Mouse (Mus musculus) limb, embryonic 12.5 days (tissue): ENCODE measurements around the gene Gtse1. TPM values are rescaled to one million over a fixed set of nuclear protein-coding genes. Genes with fewer than 3 reads are reported as not detected.
A peak's percentile ranks its signal among the peaks of the same experiment; 100 is the strongest.
"Not testable (repeated sequence)": the region's sequence is repeated elsewhere in the genome, so short reads cannot be mapped to it uniquely, and the experiment has no call there.

ENCODE experiments used
- ATAC-seq: fragments of 200-750 bp; cut with Nextera tagmentation; 2 replicates; pipeline ENCODE4 v1.8.0; 2017; ENCODE audit warnings: low read depth, moderate TSS enrichment; ENCODE audit not compliant: insufficient number of reproducible peaks, insufficient read depth, low FRiP score, low TSS enrichment
- H3K27ac ChIP-seq: fragments of 300-500 bp; sonication (generic); 2 replicates; pipeline ENCODE4 v1.5.1; 2016; ENCODE audit warnings: mild to moderate bottlenecking, moderate library complexity
- H3K27me3 ChIP-seq: fragments of 300-500 bp; sonication (generic); 2 replicates; pipeline ENCODE4 v1.6.1; 2016; ENCODE audit warnings: mild to moderate bottlenecking, moderate library complexity
- H3K36me3 ChIP-seq: fragments of 300-500 bp; sonication (generic); 2 replicates; pipeline ENCODE4 v1.6.1; 2016; ENCODE audit warnings: mild to moderate bottlenecking, moderate library complexity
- H3K4me1 ChIP-seq: fragments of 300-500 bp; sonication (generic); replicated peaks from 2 replicates; pipeline ENCODE4 v1.6.1; 2016
- H3K4me2 ChIP-seq: fragments of 300-500 bp; sonication (generic); 2 replicates; pipeline ENCODE4 v1.6.1; 2016; ENCODE audit warnings: mild to moderate bottlenecking, moderate library complexity
- H3K4me3 ChIP-seq: fragments of 300-500 bp; sonication (generic); replicated peaks from 2 replicates; pipeline ENCODE4 v1.5.1; 2016; ENCODE audit warnings: mild to moderate bottlenecking
- H3K9ac ChIP-seq: fragments of 300-500 bp; sonication (generic); replicated peaks from 2 replicates; pipeline ENCODE4 v1.6.1; 2016; ENCODE audit warnings: mild to moderate bottlenecking, moderate library complexity
- H3K9me3 ChIP-seq: fragments of 300-500 bp; sonication (generic); 2 replicates; pipeline ENCODE4 v1.6.1; 2016; ENCODE audit warnings: mild to moderate bottlenecking, moderate library complexity
- WGBS: fragments of 180-500 bp; shearing (Covaris S2); methylation state at CpG from one replicate; pipeline ENCODE4 v1.1.7; 2016; 5-methylcytosine and 5-hydroxymethylcytosine counted together
- polyA plus RNA-seq: library from polyadenylated mRNA; unstranded; fragments of >200 nt; fragmentation: Nextera tagmentation; extraction: Ambion mirVana; gene quantifications from 2 replicates; pipeline ENCODE4 v1.2.1, GENCODE M21; 2016

Gene Gtse1
- polyA plus RNA-seq, 1 experiment from 2014 or later = 35.9 TPM

DNA sequence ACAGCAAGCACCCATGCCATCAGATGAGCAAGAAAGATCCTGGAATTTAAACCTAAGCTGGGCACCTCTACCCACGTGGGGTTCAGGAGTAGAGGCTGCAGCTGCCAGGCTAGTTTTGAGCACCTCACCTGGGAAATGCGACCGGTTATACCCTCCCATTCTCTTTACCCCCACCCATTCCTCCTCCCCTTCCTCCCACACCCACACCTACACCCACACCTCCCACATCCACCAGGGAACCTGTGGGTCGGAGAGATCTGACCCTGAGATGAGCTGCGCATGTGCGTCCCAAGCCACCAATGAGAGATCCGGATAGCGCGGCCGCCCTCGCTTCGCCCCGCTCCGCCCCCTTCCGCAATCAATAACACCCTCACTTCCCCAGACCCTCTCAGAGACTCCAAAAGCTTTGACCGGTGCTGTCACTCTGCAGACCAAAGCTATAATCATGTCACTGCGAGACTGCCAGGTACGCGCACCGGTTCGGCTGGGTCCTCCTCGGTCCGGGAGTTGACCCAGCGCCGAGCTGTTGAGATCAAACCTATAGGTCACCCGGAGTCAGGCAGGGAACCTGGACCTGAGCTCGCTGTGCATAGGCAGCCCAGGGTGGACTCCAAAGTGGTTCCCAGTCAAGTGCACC lies 27.5 kb upstream of the Gtse1 start, which contains the start of gene Ttc38:
Ttc38 (plus strand) TSS at position 353 of the 637 bp plus-strand sequence.
- peak within 1 kb of the TSS; percentile 58 for H3K4me3 ChIP-seq
- peak within 1 kb of the TSS; percentile 65 for H3K9ac ChIP-seq
- H3K36me3 ChIP-seq = peaks cover 5% of the 10 kb centered on the region; the same call in 1 of the 2 replicates
- no peaks in the 10 kb centered on the region for H3K9me3 ChIP-seq
- peaks cover 13% of the 10 kb centered on the region for H3K4me1 ChIP-seq
- ATAC-seq = peak; percentile 82
- H3K27ac ChIP-seq = peak within 1 kb of the TSS; percentile 41; the same call in 1 of the 2 replicates
- no peaks in the 10 kb centered on the region for H3K27me3 ChIP-seq
- WGBS = 1% methylated on average over 27 of the region's 27 CpGs
- peak within 1 kb of the TSS; percentile 73 for H3K4me2 ChIP-seq

DNA sequence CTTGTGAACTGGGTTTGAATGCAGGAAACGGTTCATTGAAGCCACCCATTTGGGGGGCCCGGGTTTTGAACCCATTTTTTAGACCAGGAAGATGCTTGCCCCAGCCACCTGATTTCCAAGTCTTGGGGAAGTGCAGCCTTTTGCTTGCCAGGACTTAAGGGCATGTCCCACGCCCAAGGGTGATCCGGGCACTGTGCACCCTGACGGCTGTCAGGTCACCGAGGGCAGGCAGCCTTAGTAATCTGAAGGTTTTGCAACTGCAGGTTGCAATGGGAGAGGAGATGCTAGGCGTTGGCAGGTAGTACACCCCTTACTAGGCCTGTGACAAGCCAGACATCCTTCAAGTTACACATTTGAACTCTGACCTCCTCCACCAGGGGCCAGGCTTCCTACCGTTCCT lies 26.9 kb upstream of the Gtse1 start:
- peaks cover 5% of the 10 kb centered on the region; the same call in 1 of the 2 replicates for H3K36me3 ChIP-seq
- peaks cover 13% of the 10 kb centered on the region for H3K4me1 ChIP-seq
- H3K9me3 ChIP-seq = no peaks in the 10 kb centered on the region
- H3K9ac ChIP-seq = peak overlapping the region; percentile 65
- no peak for ATAC-seq
- H3K27ac ChIP-seq = peak overlapping the region; percentile 41; the same call in 1 of the 2 replicates
- peak overlapping the region; percentile 73 for H3K4me2 ChIP-seq
- peak overlapping the region; percentile 58 for H3K4me3 ChIP-seq
- H3K27me3 ChIP-seq = no peaks in the 10 kb centered on the region
- 42% methylated on average over 8 of the region's 8 CpGs for WGBS

DNA sequence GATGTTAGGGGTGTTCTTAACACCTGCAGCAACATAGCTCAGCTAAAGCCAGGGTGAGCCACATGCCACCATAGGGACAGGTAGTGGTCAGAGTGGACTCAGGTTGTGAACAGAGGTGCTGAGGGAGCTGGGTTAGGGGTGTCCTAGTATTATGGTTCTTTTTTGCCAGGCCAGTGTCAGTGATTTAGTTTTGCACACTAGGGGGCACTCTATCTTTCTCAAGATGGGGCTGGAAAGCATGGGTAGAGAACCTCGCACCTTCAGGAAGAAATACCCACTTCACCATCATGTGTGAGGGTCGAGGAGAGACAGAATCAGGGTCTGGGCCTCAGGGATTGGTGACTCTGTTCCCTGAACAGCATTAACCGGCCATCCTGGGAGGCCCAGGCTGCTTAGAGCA lies 24.2 kb upstream of the Gtse1 start:
- Histone ChIP-seq H3K9ac (no peak overlapping the region), H3K4me2 (no peak overlapping the region), H3K4me1 (peaks cover 13% of the 10 kb centered on the region), H3K4me3 (no peak overlapping the region), H3K9me3 (no peaks in the 10 kb centered on the region), H3K36me3 (peaks cover 5% of the 10 kb centered on the region; the same call in 1 of the 2 replicates), H3K27me3 (no peaks in the 10 kb centered on the region), H3K27ac (no peak overlapping the region)
- no peak for ATAC-seq
- WGBS = 58% methylated on average over 3 of the region's 3 CpGs

DNA sequence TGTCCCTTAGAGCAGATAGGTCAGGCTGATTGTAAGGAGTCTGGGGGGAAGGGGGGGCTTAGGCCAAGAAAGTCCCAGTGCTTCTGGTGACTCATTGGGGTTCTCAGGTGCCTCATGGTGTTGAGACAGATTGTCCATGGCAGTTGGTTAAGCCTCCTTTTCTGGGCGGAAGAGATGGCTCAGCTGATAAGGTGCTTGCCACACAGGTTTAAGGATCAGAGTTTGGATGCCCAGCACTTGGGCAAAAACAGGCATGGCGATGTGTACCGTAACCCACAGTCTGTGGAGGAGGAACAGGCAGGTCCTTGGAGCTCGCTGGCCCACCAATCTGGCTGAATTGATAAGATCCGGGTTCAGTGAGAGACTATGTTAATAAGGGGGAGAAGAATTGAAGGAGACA lies 22.7 kb upstream of the Gtse1 start:
- Histone ChIP-seq H3K27me3 (no peaks in the 10 kb centered on the region), H3K36me3 (peaks cover 5% of the 10 kb centered on the region; the same call in 1 of the 2 replicates), H3K4me2 (no peak overlapping the region), H3K27ac (no peak overlapping the region), H3K4me1 (peaks cover 8% of the 10 kb centered on the region; the same call in 1 of the 2 replicates), H3K9ac (no peak overlapping the region), H3K4me3 (no peak overlapping the region), H3K9me3 (no peaks in the 10 kb centered on the region)
- no peak for ATAC-seq
- WGBS = 91% methylated on average over 5 of the region's 5 CpGs

DNA sequence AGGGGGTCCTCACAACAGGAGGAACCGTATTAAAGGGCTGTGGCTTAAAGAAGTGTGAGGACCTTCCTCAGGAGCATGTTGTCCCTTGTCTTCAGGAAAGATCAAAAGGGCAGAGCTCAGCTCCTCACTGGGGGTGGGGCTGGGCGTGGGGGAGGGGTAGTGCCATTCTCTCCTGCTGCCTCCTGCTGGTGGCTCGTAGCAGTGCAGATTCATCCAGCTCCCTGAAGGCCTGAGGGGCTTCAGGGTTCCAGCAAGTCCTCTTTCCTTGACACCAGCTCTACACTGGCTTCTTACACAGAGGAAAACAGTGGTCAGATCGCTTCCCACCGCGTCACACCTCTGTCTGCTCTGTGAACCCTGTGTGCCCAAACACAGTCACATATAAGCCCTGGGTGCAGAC lies 18.6 kb upstream of the Gtse1 start:
- H3K9ac ChIP-seq = no peak overlapping the region
- ATAC-seq = no peak

DNA sequence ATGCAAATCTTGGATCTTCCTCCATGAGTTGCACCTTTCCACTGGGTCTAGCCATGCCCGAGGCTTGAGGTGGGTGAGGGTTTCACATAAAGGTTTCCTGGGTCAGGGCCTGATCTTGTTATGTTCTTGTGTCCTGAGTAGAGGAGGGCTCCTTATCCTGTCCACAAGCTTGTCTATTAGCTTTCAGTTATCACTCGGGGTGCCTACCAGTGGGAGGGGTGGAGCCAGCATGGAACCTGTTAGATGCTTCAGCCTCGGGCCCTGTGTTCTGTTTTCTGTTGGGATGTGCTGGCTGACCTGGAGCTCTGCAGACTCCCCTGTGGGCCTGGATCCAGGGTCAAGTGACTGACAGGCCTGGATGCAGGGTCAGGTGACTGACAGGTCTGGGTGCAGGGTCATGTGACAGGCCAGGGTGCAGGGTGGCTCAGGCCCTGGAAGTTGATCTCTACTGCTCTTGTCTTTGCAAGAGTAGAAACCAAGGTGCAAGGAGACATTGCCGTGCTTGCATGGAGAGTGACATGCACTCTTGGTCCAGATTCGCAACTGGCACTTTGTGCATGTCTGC lies 17.7 kb upstream of the Gtse1 start:
- no peak overlapping the region for H3K4me3 ChIP-seq
- no peak overlapping the region for H3K9ac ChIP-seq
- no peaks in the 10 kb centered on the region for H3K36me3 ChIP-seq
- H3K27ac ChIP-seq = no peak overlapping the region
- no peak overlapping the region for H3K4me2 ChIP-seq
- WGBS = 77% methylated on average over 5 of the region's 5 CpGs
- H3K4me1 ChIP-seq = no peaks in the 10 kb centered on the region
- no peaks in the 10 kb centered on the region for H3K27me3 ChIP-seq
- ATAC-seq = no peak
- no peaks in the 10 kb centered on the region for H3K9me3 ChIP-seq

More for the DNA sequence above, 18.6 kb upstream of the Gtse1 start:
- Histone ChIP-seq H3K27me3 (no peaks in the 10 kb centered on the region), H3K4me1 (no peaks in the 10 kb centered on the region), H3K27ac (no peak overlapping the region), H3K4me2 (no peak overlapping the region), H3K9me3 (no peaks in the 10 kb centered on the region), H3K4me3 (no peak overlapping the region), H3K36me3 (peaks cover 4% of the 10 kb centered on the region; the same call in 1 of the 2 replicates)
- 28% methylated on average over 6 of the region's 6 CpGs for WGBS

DNA sequence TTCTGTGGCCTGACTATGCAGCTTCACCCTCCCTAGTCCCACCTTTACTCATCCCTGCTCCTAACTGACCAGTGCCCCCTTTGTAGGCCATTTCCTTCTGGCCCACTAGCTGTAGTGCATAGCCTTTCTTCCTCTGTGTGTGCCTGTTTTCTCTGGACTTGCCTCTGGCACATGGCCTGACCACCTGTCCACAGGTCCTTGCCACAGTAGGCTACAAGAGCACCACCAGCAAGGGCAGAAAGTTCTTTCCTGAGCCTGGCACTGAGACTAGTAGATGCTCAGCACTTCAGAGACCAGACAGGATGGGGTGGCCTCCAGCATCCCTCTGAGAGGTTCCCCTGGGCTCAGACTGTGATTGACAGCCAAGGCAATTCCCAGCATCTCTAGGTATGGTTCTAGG lies 14.5 kb upstream of the Gtse1 start:
- Histone ChIP-seq H3K36me3 (no peaks in the 10 kb centered on the region), H3K27me3 (no peaks in the 10 kb centered on the region), H3K4me2 (no peak overlapping the region), H3K9me3 (no peaks in the 10 kb centered on the region), H3K27ac (no peak overlapping the region), H3K4me3 (no peak overlapping the region), H3K9ac (no peak overlapping the region), H3K4me1 (no peaks in the 10 kb centered on the region)
- no peak for ATAC-seq

DNA sequence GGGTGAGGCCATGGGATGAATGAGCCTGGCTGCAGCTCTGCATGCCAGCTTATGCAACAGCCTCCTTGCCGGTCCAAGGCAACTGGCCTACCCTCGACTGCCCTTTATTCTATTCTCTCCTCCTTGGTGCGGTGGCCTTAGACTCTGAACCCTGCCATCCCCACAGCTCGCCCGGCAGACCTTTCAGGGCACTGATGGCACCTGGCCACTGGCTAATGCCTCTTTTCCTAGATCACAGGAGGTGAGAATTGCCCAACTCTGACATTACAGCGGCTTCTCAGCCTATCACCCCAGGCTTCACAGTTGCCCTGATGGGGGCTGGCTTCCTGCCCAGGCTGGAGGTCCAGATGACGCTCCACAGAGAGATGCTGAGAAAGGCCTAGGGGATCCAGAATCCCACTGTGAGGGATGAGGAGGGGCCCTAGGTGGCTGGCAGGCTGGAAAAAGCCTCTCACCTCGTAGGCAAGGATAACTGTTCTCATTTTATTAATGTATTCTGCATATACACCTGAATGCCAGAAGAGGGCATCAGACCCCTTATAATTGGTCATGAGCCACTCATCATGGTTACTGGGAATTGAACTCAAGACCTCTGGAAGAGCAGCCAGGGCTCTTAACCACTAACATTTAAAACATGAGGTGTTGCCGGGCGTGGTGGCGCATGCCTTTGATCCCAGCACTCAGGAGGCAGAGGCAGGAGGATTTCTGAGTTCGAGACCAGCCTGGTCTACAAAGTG lies 7.7 kb upstream of the Gtse1 start:
- H3K4me2 ChIP-seq = no peak overlapping the region
- H3K9ac ChIP-seq = no peak overlapping the region
- H3K27me3 ChIP-seq = no peaks in the 10 kb centered on the region
- WGBS = 79% methylated on average over 12 of the region's 12 CpGs
- H3K9me3 ChIP-seq = no peaks in the 10 kb centered on the region
- H3K4me3 ChIP-seq = no peak overlapping the region
- H3K27ac ChIP-seq = no peak overlapping the region
- peaks cover under 1% of the 10 kb centered on the region; the same call in 1 of the 2 replicates for H3K36me3 ChIP-seq
- no peaks in the 10 kb centered on the region for H3K4me1 ChIP-seq
- ATAC-seq = no peak

DNA sequence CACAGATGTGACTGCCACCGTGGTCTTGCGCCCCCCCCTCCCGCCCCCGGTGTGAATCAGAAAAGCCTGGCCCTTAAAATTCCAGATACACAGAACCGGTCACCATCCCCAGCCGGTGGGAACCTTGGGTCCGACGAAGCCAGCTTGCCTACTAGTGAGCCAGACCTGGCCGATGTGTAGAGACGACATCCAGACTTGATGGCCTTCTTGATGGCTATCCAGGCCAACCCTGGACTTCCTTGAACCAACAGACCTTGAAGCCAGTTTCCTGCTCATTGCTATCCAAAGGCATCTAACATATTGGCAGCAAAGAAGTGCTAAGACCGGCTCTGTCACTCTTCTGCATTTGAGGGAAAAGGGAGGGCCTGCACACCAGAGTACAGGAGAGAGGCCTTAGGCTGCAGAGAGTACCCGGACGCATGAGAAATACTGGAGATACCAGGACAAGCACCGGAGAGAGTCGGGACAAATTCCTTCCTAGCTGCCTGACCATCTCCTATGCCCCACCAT lies 510 bp upstream of the Gtse1 start:
- H3K4me1 ChIP-seq = peaks cover 19% of the 10 kb centered on the region
- 11% methylated on average over 15 of the region's 15 CpGs for WGBS
- ATAC-seq = no peak

DNA sequence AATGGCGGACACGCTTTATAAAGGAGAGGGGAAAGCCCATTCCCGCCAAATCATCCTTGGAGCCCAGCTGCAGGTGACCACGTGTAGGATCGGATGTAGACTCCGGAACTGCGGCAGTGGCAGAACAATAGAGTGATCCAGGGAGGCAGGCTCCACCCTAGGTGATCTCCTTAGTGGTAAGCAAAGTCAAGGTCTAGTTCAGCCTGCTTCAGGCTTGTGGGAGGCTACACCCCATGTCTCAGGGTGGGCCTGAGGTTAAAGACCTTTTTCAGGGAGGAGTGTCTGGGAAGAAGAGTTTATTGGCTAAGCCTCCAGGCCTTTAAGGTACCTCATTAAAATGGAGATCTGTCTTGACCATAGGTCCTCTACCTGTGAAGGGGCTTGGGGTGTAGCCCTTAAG lies 6.4 kb downstream of the Gtse1 start:
- H3K9ac ChIP-seq, ATAC-seq, H3K4me1 ChIP-seq, H3K4me3 ChIP-seq, H3K9me3 ChIP-seq, H3K27me3 ChIP-seq, H3K27ac ChIP-seq, H3K4me2 ChIP-seq: not testable (repeated sequence)
- peaks cover 91% of the 10 kb centered on the region for H3K36me3 ChIP-seq
- WGBS = 95% methylated on average over 7 of the region's 7 CpGs

More for the DNA sequence above, 510 bp upstream of the Gtse1 start:
- Histone ChIP-seq H3K9me3 (no peaks in the 10 kb centered on the region), H3K36me3 (peaks cover 26% of the 10 kb centered on the region), H3K4me2 (peak overlapping the region; percentile 76), H3K4me3 (peak overlapping the region; percentile 78), H3K9ac (peak overlapping the region; percentile 60), H3K27me3 (no peaks in the 10 kb centered on the region), H3K27ac (peak overlapping the region; percentile 1; the same call in 1 of the 2 replicates)

DNA sequence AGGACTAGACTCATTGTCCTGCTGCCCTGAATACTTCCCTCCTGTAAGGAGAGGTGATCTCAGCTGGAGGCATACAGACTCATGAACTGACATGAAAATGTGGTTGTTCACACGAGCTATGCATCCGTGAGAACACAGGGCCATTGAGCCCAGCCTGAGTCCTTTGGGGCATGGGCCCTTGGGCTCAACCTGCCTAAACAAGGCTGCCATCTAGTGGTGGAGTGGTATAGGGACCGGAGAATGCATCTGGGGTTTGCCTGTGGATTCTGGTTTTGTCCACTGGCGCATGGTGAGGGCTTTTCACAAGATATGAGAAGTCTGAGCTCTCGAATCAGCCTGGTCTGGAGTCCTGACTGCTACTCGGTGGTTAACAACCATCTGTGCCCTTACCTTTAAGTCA lies 8.2 kb downstream of the Gtse1 start:
- Histone ChIP-seq H3K27ac (no peak overlapping the region), H3K36me3 (peaks cover 99% of the 10 kb centered on the region), H3K4me1 (no peaks in the 10 kb centered on the region), H3K9ac (0 out of 2 replicates have a peak overlapping the region, but pooled peaks have one; percentile 23), H3K27me3 (no peaks in the 10 kb centered on the region), H3K4me2 (no peak overlapping the region), H3K9me3 (no peaks in the 10 kb centered on the region), H3K4me3 (no peak overlapping the region)
- WGBS = 54% methylated on average over 6 of the region's 6 CpGs
- ATAC-seq = no peak
